Mouse (Mus musculus) thymus, postnatal 25 days (tissue): Measurements from ENCODE around the gene Saysd1.

Experiments
- DNase-seq: peaks from one replicate; pipeline ENCODE4 v3.0.0; 2022

Saysd1 gene

GRCm38 (mm10) chr14:20103207-20103606, 35.1 kb downstream of the Saysd1 start:
- DNase-seq = no peak

GRCm38 (mm10) chr14:20098061-20098460, 40.3 kb downstream of the Saysd1 start:
- DNase-seq = no peak

GRCm38 (mm10) chr14:20094942-20095341, 43.4 kb downstream of the Saysd1 start:
- DNase-seq = no peak

- peak; percentile 29 for DNase-seq
Observed at GRCm38 (mm10) chr14:20093493-20093892, 44.8 kb downstream of the Saysd1 start.

GRCm38 (mm10) chr14:20084335-20084734, 54.0 kb downstream of the Saysd1 start:
- no peak for DNase-seq

- DNase-seq = peak; percentile 95
Observed at GRCm38 (mm10) chr14:20082536-20083325, 55.6 kb downstream of the Saysd1 start.

- no peak for DNase-seq
Observed at GRCm38 (mm10) chr14:20081937-20082533, 56.3 kb downstream of the Saysd1 start.

- no peak for DNase-seq
Observed at GRCm38 (mm10) chr14:20081084-20081483, 57.2 kb downstream of the Saysd1 start.

- DNase-seq = no peak
Observed at GRCm38 (mm10) chr14:20077181-20077580, 61.2 kb downstream of the Saysd1 start.

GRCm38 (mm10) chr14:20075544-20075943, 62.8 kb downstream of the Saysd1 start:
- DNase-seq = no peak

- DNase-seq = no peak
Observed at GRCm38 (mm10) chr14:20074759-20075158, 63.6 kb downstream of the Saysd1 start.

- no peak for DNase-seq
Observed at GRCm38 (mm10) chr14:20070629-20071028, 67.7 kb downstream of the Saysd1 start.

- DNase-seq = no peak
Observed at GRCm38 (mm10) chr14:20068365-20068764, 70.0 kb downstream of the Saysd1 start.

GRCm38 (mm10) chr14:20067293-20068074, 70.8 kb downstream of the Saysd1 start:
- peak; percentile 77 for DNase-seq

GRCm38 (mm10) chr14:20064771-20065170, 73.6 kb downstream of the Saysd1 start:
- no peak for DNase-seq

GRCm38 (mm10) chr14:20048481-20048835, 89.9 kb downstream of the Saysd1 start:
- no peak for DNase-seq

GRCm38 (mm10) chr14:20047814-20048480, 90.4 kb downstream of the Saysd1 start:
- no peak for DNase-seq

GRCm38 (mm10) chr14:20047291-20047690, 91.0 kb downstream of the Saysd1 start:
- DNase-seq = no peak

- no peak for DNase-seq
Observed at GRCm38 (mm10) chr14:20044036-20044435, 94.3 kb downstream of the Saysd1 start.

GRCm38 (mm10) chr14:20041836-20042235, 96.5 kb downstream of the Saysd1 start:
- peak; percentile 51 for DNase-seq

- no peak for DNase-seq
Observed at GRCm38 (mm10) chr14:20040976-20041375, 97.4 kb downstream of the Saysd1 start.

- DNase-seq = no peak
Observed at GRCm38 (mm10) chr14:20039795-20040194, 98.5 kb downstream of the Saysd1 start.

GRCm38 (mm10) chr14:20032738-20033116, 105.6 kb downstream of the Saysd1 start:
- DNase-seq = no peak
